Mouse (Mus musculus): ENCODE results near the gene Adora1. TPM values are rescaled to one million over a fixed set of nuclear protein-coding genes. Genes with fewer than 3 reads are reported as not detected.

The Adora1 gene
- total RNA-seq, 2 experiments from 2014 or later = 111 to 130 TPM

GRCm38 (mm10) chr1:134195571-134195970, 39.7 kb downstream of the Adora1 start:
- no peak for DNase-seq (ENCODE audit: low spot score in 2 of 2)

- DNase-seq (ENCODE audit: low spot score in 2 of 2) = no peak
Observed at GRCm38 (mm10) chr1:134195117-134195516, 40.1 kb downstream of the Adora1 start.

GRCm38 (mm10) chr1:134194298-134195022, 40.8 kb downstream of the Adora1 start:
- peak in 1 of 2 experiments; percentile 5 for DNase-seq (ENCODE audit: low spot score in 2 of 2)

- DNase-seq (ENCODE audit: low spot score in 2 of 2) = no peak
Observed at GRCm38 (mm10) chr1:134193674-134194197, 41.5 kb downstream of the Adora1 start.

- no peak for DNase-seq (ENCODE audit: low spot score in 2 of 2)
Observed at GRCm38 (mm10) chr1:134193126-134193525, 42.1 kb downstream of the Adora1 start, which contains the start of gene Mybph. Mybph (plus strand) TSS chr1:134193448.

- DNase-seq (ENCODE audit: low spot score in 2 of 2) = no peak
Observed at GRCm38 (mm10) chr1:134192024-134192423, 43.2 kb downstream of the Adora1 start.

- no peak for DNase-seq (ENCODE audit: low spot score in 2 of 2)
Observed at GRCm38 (mm10) chr1:134191192-134191591, 44.0 kb downstream of the Adora1 start.

GRCm38 (mm10) chr1:134188989-134189729, 46.1 kb downstream of the Adora1 start:
- DNase-seq (ENCODE audit: low spot score in 2 of 2) = no peak

GRCm38 (mm10) chr1:134188217-134188616, 47.0 kb downstream of the Adora1 start:
- DNase-seq (ENCODE audit: low spot score in 2 of 2) = no peak

- no peak for DNase-seq (ENCODE audit: low spot score in 2 of 2)
Observed at GRCm38 (mm10) chr1:134184089-134184488, 51.1 kb downstream of the Adora1 start.

GRCm38 (mm10) chr1:134182025-134182424, 53.2 kb downstream of the Adora1 start, which contains the start of gene Chil1:
Chil1 (plus strand) TSS chr1:134182176.
- DNase-seq (ENCODE audit: low spot score in 2 of 2) = no peak

- DNase-seq (ENCODE audit: low spot score in 2 of 2) = no peak
Observed at GRCm38 (mm10) chr1:134177976-134178375, 57.3 kb downstream of the Adora1 start.

- DNase-seq (ENCODE audit: low spot score in 2 of 2) = no peak
Observed at GRCm38 (mm10) chr1:134173081-134173480, 62.1 kb downstream of the Adora1 start.

GRCm38 (mm10) chr1:134168985-134169697, 66.1 kb downstream of the Adora1 start:
- DNase-seq (ENCODE audit: low spot score in 2 of 2) = no peak

- no peak for DNase-seq (ENCODE audit: low spot score in 2 of 2)
Observed at GRCm38 (mm10) chr1:134168567-134168966, 66.7 kb downstream of the Adora1 start.

- DNase-seq (ENCODE audit: low spot score in 2 of 2) = no peak
Observed at GRCm38 (mm10) chr1:134167416-134168305, 67.6 kb downstream of the Adora1 start.

GRCm38 (mm10) chr1:134166547-134166946, 68.7 kb downstream of the Adora1 start:
- no peak for DNase-seq (ENCODE audit: low spot score in 2 of 2)

- no peak for DNase-seq (ENCODE audit: low spot score in 2 of 2)
Observed at GRCm38 (mm10) chr1:134164454-134164853, 70.8 kb downstream of the Adora1 start.

- DNase-seq (ENCODE audit: low spot score in 2 of 2) = no peak
Observed at GRCm38 (mm10) chr1:134163476-134163875, 71.8 kb downstream of the Adora1 start.

- no peak for DNase-seq (ENCODE audit: low spot score in 2 of 2)
Observed at GRCm38 (mm10) chr1:134162510-134163225, 72.6 kb downstream of the Adora1 start.
